ENCODE assay signal across 8 mouse cellular contexts in genomic region chr6:34040624-34041235, GRCm38 (mm10). TPM values are rescaled to one million over a fixed set of nuclear protein-coding genes. Genes with fewer than 3 reads are reported as not detected.
A peak's percentile ranks its signal among the peaks of the same experiment; 100 is the strongest.
DNase-seq lines count a peak whose midpoint lies in the region; ATAC-seq and TF ChIP-seq lines count a peak whose summit lies in the region.

No protein-coding gene starts in this region.

- no peak overlapping the region for H3K27ac ChIP-seq in kidney, adult 2 months (ENCODE audit: insufficient read depth, low read depth, low read length)
- H3K27ac ChIP-seq in limb, embryonic 11.5 days (replicated peaks; ENCODE audit: low read depth, low read length) = no peak overlapping the region
- no peak overlapping the region for H3K27ac ChIP-seq in midbrain, embryonic 16.5 days (ENCODE audit: low read length)

- peak; percentile 97 for TF ChIP-seq CTCF in kidney, adult 2 months (conservative IDR thresholded peaks at IDR 0.05; ENCODE audit: insufficient read depth, insufficient read length, low read depth, low read length)

- no peaks in the 10 kb centered on the region for H3K36me3 ChIP-seq in kidney, adult 2 months (ENCODE audit: control insufficient read depth, insufficient read depth, low read length)
- H3K36me3 ChIP-seq in limb, embryonic 11.5 days (ENCODE audit: control insufficient read depth, insufficient read depth, low read length) = no peaks in the 10 kb centered on the region
- H3K36me3 ChIP-seq in midbrain, embryonic 16.5 days (ENCODE audit: control insufficient read depth, insufficient read depth, low read length) = no peaks in the 10 kb centered on the region

- no peak overlapping the region for H3K9ac ChIP-seq in limb, embryonic 11.5 days (ENCODE audit: low read length)
- no peak overlapping the region for H3K9ac ChIP-seq in midbrain, embryonic 16.5 days (ENCODE audit: low read depth, low read length)

- H3K4me1 ChIP-seq in kidney, adult 2 months (ENCODE audit: control insufficient read depth, insufficient read depth, low read length) = no peaks in the 10 kb centered on the region
- peaks cover 5% of the 10 kb centered on the region; the same call in 1 of the 2 replicates for H3K4me1 ChIP-seq in limb, embryonic 11.5 days (ENCODE audit: control insufficient read depth, insufficient read depth, low read length)
- 0 out of 2 replicates have a peak, but pooled peaks cover 4% of the 10 kb centered on the region for H3K4me1 ChIP-seq in midbrain, embryonic 16.5 days (ENCODE audit: control insufficient read depth, insufficient read depth, low read length)

- intact Hi-C loops in gastrocnemius, postnatal 14 days (cut with DNase I; ENCODE audit: low total_unique reads) = no loop called here

- no peaks in the 10 kb centered on the region for H3K27me3 ChIP-seq in kidney, adult 2 months (replicated peaks; ENCODE audit: control insufficient read depth, insufficient read depth, low read length)
- no peaks in the 10 kb centered on the region for H3K27me3 ChIP-seq in limb, embryonic 11.5 days (ENCODE audit: control insufficient read depth, insufficient read depth, low read length)
- no peaks in the 10 kb centered on the region; the same call in 1 of the 2 replicates for H3K27me3 ChIP-seq in midbrain, embryonic 16.5 days (ENCODE audit: control insufficient read depth, insufficient read depth, low read depth, low read length)

- DNase-seq in 3134 (ENCODE audit: extremely low read depth, insufficient read length, low spot score) = peak; percentile 5
- peak; percentile 63 to 93 for DNase-seq in adrenal gland, adult (ENCODE audit: inconsistent age in 2 of 2, low spot score in 1 of 2)
- peak; percentile 91 for DNase-seq in embryo, embryonic 10 days (ENCODE audit: low spot score)
- peak; percentile 53 for DNase-seq in gastrocnemius, postnatal 14 days
- peak; percentile 81 for DNase-seq in kidney, adult 2 months
- peak; percentile 92 for DNase-seq in limb, embryonic 11.5 days (ENCODE audit: low spot score)
- DNase-seq in spleen, postnatal 4 days (ENCODE audit: low spot score in 2 of 2) = peak; percentile 70 to 89

- H3K4me2 ChIP-seq in limb, embryonic 11.5 days (ENCODE audit: low read depth, severe bottlenecking) = no peak overlapping the region
- no peak overlapping the region for H3K4me2 ChIP-seq in midbrain, embryonic 16.5 days (ENCODE audit: low read length)

- H3K9me3 ChIP-seq in limb, embryonic 11.5 days (ENCODE audit: control insufficient read depth, low read length) = no peaks in the 10 kb centered on the region
- H3K9me3 ChIP-seq in midbrain, embryonic 16.5 days (replicated peaks; ENCODE audit: control insufficient read depth, low read length, poor library complexity, severe bottlenecking) = no peaks in the 10 kb centered on the region

- H3K4me3 ChIP-seq in kidney, adult 2 months (ENCODE audit: insufficient read depth, low read depth, low read length) = no peak overlapping the region
- H3K4me3 ChIP-seq in limb, embryonic 11.5 days (ENCODE audit: low read depth, low read length) = no peak overlapping the region
- H3K4me3 ChIP-seq in midbrain, embryonic 16.5 days (ENCODE audit: low read depth, low read length) = no peak overlapping the region

- ATAC-seq in limb, embryonic 11.5 days (ENCODE audit: insufficient number of reproducible peaks, low FRiP score, low TSS enrichment, low read depth) = peak; percentile 57; the same call in 1 of the 2 replicates
- peak; percentile 86 for ATAC-seq in midbrain, embryonic 16.5 days

- WGBS in kidney, adult 2 months = 44% methylated on average over 12 of the region's 12 CpGs
- 37% methylated on average over 12 of the region's 12 CpGs for WGBS in limb, embryonic 11.5 days
- WGBS in midbrain, embryonic 16.5 days = 39% methylated on average over 12 of the region's 12 CpGs

- TF ChIP-seq POLR2A in kidney, adult 2 months (IDR thresholded peaks at IDR 0.05; ENCODE audit: low read depth, low read length) = no peak

RNA-seq across cellular contexts. Expression of gene Lrguk, which starts 11.5 kb away (rescaled TPM):
- under 1 TPM; 0.02 to 0.04 TPM for total RNA-seq in gastrocnemius, postnatal 14 days (2021)
- polyA plus RNA-seq in kidney, adult 2 months (2012; rRNA removed) = 0.24 and 0.27 TPM in 2 replicates
- polyA plus RNA-seq in limb, embryonic 11.5 days (2014; fragmentation: Nextera tagmentation; extraction: Ambion mirVana) = 0.59 and 0.67 TPM in 2 replicates
- polyA plus RNA-seq in midbrain, embryonic 16.5 days (2015; fragmentation: Nextera tagmentation; extraction: Ambion mirVana) = 0.50 and 1.1 TPM in 2 replicates

Comparison
In these comparisons a context has a peak if more than half of its experiments do, and no peak if none do; other contexts are left out.
1. DNase-seq: peak in every context shown above with its lines; median percentile 92 in limb, embryonic 11.5 days; 91 in embryo, embryonic 10 days; 81 in kidney, adult 2 months; 80 in spleen, postnatal 4 days; 78 in adrenal gland, adult; 53 in gastrocnemius, postnatal 14 days; 5 in 3134.